Mouse (Mus musculus): Measurements from ENCODE around the gene Arhgap10. TPM values are rescaled to one million over a fixed set of nuclear protein-coding genes. Genes with fewer than 3 reads are reported as not detected.
A peak's percentile ranks its signal among the peaks of the same experiment; 100 is the strongest.

Arhgap10 gene
- polyA plus RNA-seq, 1 experiment from 2014 or later, result 36.8 TPM

- no peak overlapping the region for H3K27ac ChIP-seq
- H3K9me3 ChIP-seq, result no peaks in the 10 kb centered on the region
- H3K36me3 ChIP-seq, result no peaks in the 10 kb centered on the region
- H3K9ac ChIP-seq (replicated peaks), result 0 out of 2 replicates have a peak overlapping the region, but pooled peaks have one; percentile 81
- H3K4me3 ChIP-seq (replicated peaks), result peak overlapping the region; percentile 81
- peak overlapping the region; percentile 81 for H3K4me2 ChIP-seq
- H3K27me3 ChIP-seq, result no peaks in the 10 kb centered on the region
- peaks cover 66% of the 10 kb centered on the region for H3K4me1 ChIP-seq (replicated peaks)
- no peak for ATAC-seq (ENCODE audit: insufficient number of reproducible peaks, insufficient read depth, low FRiP score, low TSS enrichment, low read depth)
- WGBS, result 45% methylated on average over 8 of the region's 8 CpGs
Observed at GRCm38 (mm10) chr8:77515786-77516185, 2.0 kb downstream of the Arhgap10 start.

GRCm38 (mm10) chr8:77515201-77515600 is 2.6 kb downstream of the Arhgap10 start:
- H3K9me3 ChIP-seq, result no peaks in the 10 kb centered on the region
- no peak for ATAC-seq (ENCODE audit: insufficient number of reproducible peaks, insufficient read depth, low FRiP score, low TSS enrichment, low read depth)
- H3K27me3 ChIP-seq, result no peaks in the 10 kb centered on the region
- H3K27ac ChIP-seq, result no peak overlapping the region
- no peak overlapping the region for H3K4me3 ChIP-seq (replicated peaks)
- H3K9ac ChIP-seq (replicated peaks), result no peak overlapping the region
- 85% methylated on average over 8 of the region's 8 CpGs for WGBS
- peaks cover 71% of the 10 kb centered on the region for H3K4me1 ChIP-seq (replicated peaks)
- no peaks in the 10 kb centered on the region for H3K36me3 ChIP-seq
- peak overlapping the region; percentile 81 for H3K4me2 ChIP-seq

- 37% methylated on average over 13 of the region's 13 CpGs for WGBS
- H3K27me3 ChIP-seq, result no peaks in the 10 kb centered on the region
- H3K4me2 ChIP-seq, result peak overlapping the region; percentile 25; the same call in 1 of the 2 replicates
- H3K9ac ChIP-seq (replicated peaks), result no peak overlapping the region
- no peaks in the 10 kb centered on the region for H3K36me3 ChIP-seq
- peak; percentile 54; the same call in 1 of the 2 replicates for ATAC-seq (ENCODE audit: insufficient number of reproducible peaks, insufficient read depth, low FRiP score, low TSS enrichment, low read depth)
- no peak overlapping the region for H3K4me3 ChIP-seq (replicated peaks)
- peaks cover 71% of the 10 kb centered on the region for H3K4me1 ChIP-seq (replicated peaks)
- H3K27ac ChIP-seq, result peak overlapping the region; percentile 78; the same call in 1 of the 2 replicates
- no peaks in the 10 kb centered on the region for H3K9me3 ChIP-seq
Observed at GRCm38 (mm10) chr8:77511750-77512493, 5.8 kb downstream of the Arhgap10 start.

- Histone ChIP-seq H3K36me3 (no peaks in the 10 kb centered on the region), H3K4me1 (replicated peaks) (peaks cover 60% of the 10 kb centered on the region), H3K4me3 (replicated peaks) (no peak overlapping the region), H3K27me3 (no peaks in the 10 kb centered on the region), H3K9me3 (no peaks in the 10 kb centered on the region), H3K9ac (replicated peaks) (no peak overlapping the region), H3K4me2 (no peak overlapping the region), H3K27ac (no peak overlapping the region)
- ATAC-seq (ENCODE audit: insufficient number of reproducible peaks, insufficient read depth, low FRiP score, low TSS enrichment, low read depth), result no peak
- WGBS, result 80% methylated on average over 3 of the region's 3 CpGs
Observed at GRCm38 (mm10) chr8:77510426-77510825, 7.3 kb downstream of the Arhgap10 start.

GRCm38 (mm10) chr8:77509044-77509443 is 8.7 kb downstream of the Arhgap10 start:
- H3K9me3 ChIP-seq, result no peaks in the 10 kb centered on the region
- H3K27me3 ChIP-seq, result no peaks in the 10 kb centered on the region
- WGBS, result 88% methylated on average over 7 of the region's 7 CpGs
- ATAC-seq (ENCODE audit: insufficient number of reproducible peaks, insufficient read depth, low FRiP score, low TSS enrichment, low read depth), result no peak
- no peak overlapping the region for H3K9ac ChIP-seq (replicated peaks)
- H3K36me3 ChIP-seq, result no peaks in the 10 kb centered on the region
- no peak overlapping the region for H3K4me3 ChIP-seq (replicated peaks)
- peaks cover 49% of the 10 kb centered on the region for H3K4me1 ChIP-seq (replicated peaks)
- no peak overlapping the region for H3K4me2 ChIP-seq
- H3K27ac ChIP-seq, result no peak overlapping the region

- H3K36me3 ChIP-seq, result no peaks in the 10 kb centered on the region
- H3K4me1 ChIP-seq (replicated peaks), result peaks cover 42% of the 10 kb centered on the region
- no peak overlapping the region for H3K4me2 ChIP-seq
- no peak overlapping the region for H3K4me3 ChIP-seq (replicated peaks)
- no peak overlapping the region for H3K9ac ChIP-seq (replicated peaks)
- no peak for ATAC-seq (ENCODE audit: insufficient number of reproducible peaks, insufficient read depth, low FRiP score, low TSS enrichment, low read depth)
- WGBS, result 46% methylated on average over 10 of the region's 10 CpGs
- no peak overlapping the region for H3K27ac ChIP-seq
- no peaks in the 10 kb centered on the region for H3K9me3 ChIP-seq
- no peaks in the 10 kb centered on the region for H3K27me3 ChIP-seq
Observed at GRCm38 (mm10) chr8:77507510-77508035, 10.2 kb downstream of the Arhgap10 start.

GRCm38 (mm10) chr8:77506539-77506938 is 11.2 kb downstream of the Arhgap10 start:
- H3K27me3 ChIP-seq, result no peaks in the 10 kb centered on the region
- H3K4me3 ChIP-seq (replicated peaks), result no peak overlapping the region
- H3K36me3 ChIP-seq, result no peaks in the 10 kb centered on the region
- H3K9ac ChIP-seq (replicated peaks), result no peak overlapping the region
- no peaks in the 10 kb centered on the region for H3K9me3 ChIP-seq
- 0 out of 2 replicates have a peak overlapping the region, but pooled peaks have one; percentile 2 for H3K4me2 ChIP-seq
- 0 out of 2 replicates have a peak overlapping the region, but pooled peaks have one; percentile 12 for H3K27ac ChIP-seq
- 68% methylated on average over 7 of the region's 7 CpGs for WGBS
- peaks cover 32% of the 10 kb centered on the region for H3K4me1 ChIP-seq (replicated peaks)
- ATAC-seq (ENCODE audit: insufficient number of reproducible peaks, insufficient read depth, low FRiP score, low TSS enrichment, low read depth), result no peak

GRCm38 (mm10) chr8:77502547-77502946 is 15.2 kb downstream of the Arhgap10 start:
- Histone ChIP-seq H3K4me1 (replicated peaks) (peaks cover 20% of the 10 kb centered on the region), H3K27ac (no peak overlapping the region), H3K9me3 (no peaks in the 10 kb centered on the region), H3K36me3 (no peaks in the 10 kb centered on the region), H3K4me2 (no peak overlapping the region), H3K4me3 (replicated peaks) (no peak overlapping the region), H3K9ac (replicated peaks) (no peak overlapping the region), H3K27me3 (no peaks in the 10 kb centered on the region)
- WGBS, result 92% methylated on average over 6 of the region's 6 CpGs
- no peak for ATAC-seq (ENCODE audit: insufficient number of reproducible peaks, insufficient read depth, low FRiP score, low TSS enrichment, low read depth)

- H3K9me3 ChIP-seq, result no peaks in the 10 kb centered on the region
- WGBS, result 80% methylated on average over 8 of the region's 8 CpGs
- ATAC-seq (ENCODE audit: insufficient number of reproducible peaks, insufficient read depth, low FRiP score, low TSS enrichment, low read depth), result no peak
Observed at GRCm38 (mm10) chr8:77501131-77501530, 16.6 kb downstream of the Arhgap10 start.

GRCm38 (mm10) chr8:77500264-77500663 is 17.5 kb downstream of the Arhgap10 start:
- no peaks in the 10 kb centered on the region for H3K36me3 ChIP-seq
- 96% methylated on average over 3 of the region's 3 CpGs for WGBS
- no peak for ATAC-seq (ENCODE audit: insufficient number of reproducible peaks, insufficient read depth, low FRiP score, low TSS enrichment, low read depth)

More at GRCm38 (mm10) chr8:77501131-77501530, 16.6 kb downstream of the Arhgap10 start:
- Histone ChIP-seq H3K4me2 (no peak overlapping the region), H3K36me3 (no peaks in the 10 kb centered on the region), H3K4me3 (replicated peaks) (no peak overlapping the region), H3K27me3 (no peaks in the 10 kb centered on the region), H3K4me1 (replicated peaks) (peaks cover 9% of the 10 kb centered on the region), H3K9ac (replicated peaks) (no peak overlapping the region), H3K27ac (no peak overlapping the region)

GRCm38 (mm10) chr8:77497442-77497841 is 20.3 kb downstream of the Arhgap10 start:
- Histone ChIP-seq H3K4me3 (replicated peaks) (no peak overlapping the region), H3K36me3 (no peaks in the 10 kb centered on the region), H3K9me3 (no peaks in the 10 kb centered on the region), H3K4me2 (no peak overlapping the region), H3K27me3 (no peaks in the 10 kb centered on the region), H3K4me1 (replicated peaks) (0 out of 2 replicates have a peak, but pooled peaks cover 7% of the 10 kb centered on the region), H3K9ac (replicated peaks) (no peak overlapping the region), H3K27ac (no peak overlapping the region)
- 86% methylated on average over 2 of the region's 2 CpGs for WGBS
- ATAC-seq (ENCODE audit: insufficient number of reproducible peaks, insufficient read depth, low FRiP score, low TSS enrichment, low read depth), result no peak

More at GRCm38 (mm10) chr8:77500264-77500663, 17.5 kb downstream of the Arhgap10 start:
- no peak overlapping the region for H3K4me2 ChIP-seq
- H3K27me3 ChIP-seq, result no peaks in the 10 kb centered on the region
- no peak overlapping the region for H3K9ac ChIP-seq (replicated peaks)
- H3K9me3 ChIP-seq, result no peaks in the 10 kb centered on the region
- H3K27ac ChIP-seq, result no peak overlapping the region
- H3K4me3 ChIP-seq (replicated peaks), result no peak overlapping the region
- H3K4me1 ChIP-seq (replicated peaks), result peaks cover 13% of the 10 kb centered on the region
